Mouse (Mus musculus) myocyte (in vitro differentiated cells): ENCODE measurements around the gene Sf3b3.

Source experiments
- E2F4 ChIP-seq: IDR thresholded peaks from one replicate; pipeline ENCODE4 v1.6.1; 2011; ENCODE audit warnings: mild to moderate bottlenecking, control low read depth, moderate library complexity; ENCODE audit not compliant: insufficient read depth
- MYOD1 ChIP-seq, 3 experiments: IDR thresholded peaks; one replicate each; pipeline ENCODE4 v1.6.1; 2011; ENCODE audit warnings: control low read depth in 2 of 3, low read depth in 2 of 3, mild to moderate bottlenecking in 2 of 3, moderate library complexity in 1 of 3; ENCODE audit not compliant: insufficient read length in 2 of 3, control insufficient read depth in 1 of 3
- POLR2A ChIP-seq: IDR thresholded peaks from one replicate; pipeline ENCODE4 v1.6.1; 2011; ENCODE audit warnings: low read depth, mild to moderate bottlenecking, control low read depth, moderate library complexity; ENCODE audit not compliant: insufficient read length
- USF1 ChIP-seq: IDR thresholded peaks from one replicate; pipeline ENCODE4 v1.6.1; 2011; ENCODE audit warnings: low read depth, mild to moderate bottlenecking, control low read depth, moderate library complexity

GRCm38 (mm10) chr8:110794363-110794965 lies 52.1 kb downstream of the Sf3b3 start:
- TF ChIP-seq E2F4: no peak
- TF ChIP-seq POLR2A: no peak
- no peak for TF ChIP-seq USF1
- peak in 2 of 3 experiments; percentile 28 to 68 for TF ChIP-seq MYOD1 (IDR thresholded peaks at IDR 0.05; ENCODE audit: control insufficient read depth in 1 of 3, insufficient read length in 2 of 3, low read depth in 2 of 3)
